Mouse (Mus musculus) small intestine, adult 2 months (tissue): ENCODE measurements around the gene Rangap1. TPM values are rescaled to one million over a fixed set of nuclear protein-coding genes. Genes with fewer than 3 reads are reported as not detected.

Source experiments
- H3K27ac ChIP-seq: fragments of 200-500 bp; 2 replicates; pipeline ENCODE4 v1.5.1; 2012; ENCODE audit warnings: low read depth, low read length, control low read depth, inconsistent platforms; ENCODE audit not compliant: insufficient read depth
- H3K27me3 ChIP-seq: fragments of 200-500 bp; 2 replicates; pipeline ENCODE4 v1.6.1; 2012; ENCODE audit warnings: mild to moderate bottlenecking, moderate library complexity, low read length, inconsistent platforms; ENCODE audit not compliant: control insufficient read depth, insufficient read depth
- H3K36me3 ChIP-seq: fragments of 200-500 bp; 2 replicates; pipeline ENCODE4 v1.6.1; 2012; ENCODE audit warnings: mild to moderate bottlenecking, low read length, control low read depth, inconsistent platforms; ENCODE audit not compliant: control insufficient read depth, insufficient read depth
- H3K4me1 ChIP-seq: fragments of 200-500 bp; 2 replicates; pipeline ENCODE4 v1.6.1; 2012; ENCODE audit warnings: low read length, inconsistent platforms, mixed read lengths; ENCODE audit not compliant: control insufficient read depth, insufficient read depth, insufficient read length
- H3K4me3 ChIP-seq: fragments of 200-500 bp; 2 replicates; pipeline ENCODE4 v1.5.1; 2012; ENCODE audit warnings: low read depth, mild to moderate bottlenecking, control low read depth, inconsistent platforms, low read length, moderate library complexity
- CTCF ChIP-seq: fragments of 200-500 bp; IDR thresholded peaks from 2 replicates; pipeline ENCODE4 v1.5.1; 2012; ENCODE audit warnings: low read depth, mild to moderate bottlenecking, control low read depth, inconsistent platforms, low read length, moderate library complexity, mixed read lengths; ENCODE audit not compliant: insufficient replicate concordance, insufficient read length; ENCODE audit errors: extremely low read depth
- POLR2A ChIP-seq: fragments of 200-500 bp; IDR thresholded peaks from 2 replicates; pipeline ENCODE4 v1.6.1; 2012; ENCODE audit warnings: low read depth, mild to moderate bottlenecking, control low read depth, inconsistent platforms, low read length, moderate library complexity
- WGBS: fragments of 180-500 bp; shearing (Covaris S2); methylation state at CpG from one replicate; pipeline ENCODE4 v1.1.7; 2018; 5-methylcytosine and 5-hydroxymethylcytosine counted together
- polyA plus RNA-seq: library from polyadenylated mRNA; depleted of rRNA; stranded (reverse); fragments of >200 nt; gene quantifications from 2 replicates; pipeline ENCODE4 v1.2.3, GENCODE M21; 2012

Gene Rangap1
- polyA plus RNA-seq, 1 experiment, result 17.8 TPM

DNA sequence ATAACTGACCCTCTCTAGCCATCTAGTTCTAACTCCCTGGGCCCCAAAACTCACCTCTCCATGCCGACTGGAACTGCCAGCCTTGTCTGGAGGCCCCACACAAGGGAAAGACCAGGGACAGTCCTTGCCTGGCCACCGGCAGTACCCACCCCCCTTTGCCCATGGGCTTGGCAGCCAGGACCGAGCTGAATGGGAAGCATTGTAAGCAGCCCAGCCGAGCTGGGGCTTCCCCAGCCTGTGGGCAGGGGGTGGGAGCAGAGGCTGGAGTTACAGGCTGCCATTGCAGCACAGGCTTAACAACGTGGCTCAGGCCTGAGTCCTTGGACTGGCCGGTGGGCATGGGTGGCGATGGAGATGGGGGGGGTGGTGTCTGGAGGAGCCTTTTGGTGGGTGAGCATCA lies 48.2 kb downstream of the Rangap1 start, which contains the start of gene Chadl:
TSS of gene Chadl (minus strand) at position 113 of the 400 bp plus-strand sequence.
- Histone ChIP-seq H3K4me1 (peaks cover 8% of the 10 kb centered on the region; the same call in 1 of the 2 replicates), H3K27me3 (peaks cover 17% of the 10 kb centered on the region), H3K36me3 (no peaks in the 10 kb centered on the region), H3K27ac (no peak within 1 kb of the TSS), H3K4me3 (no peak within 1 kb of the TSS)
- WGBS, result 85% methylated on average over 7 of the region's 7 CpGs
- TF ChIP-seq POLR2A (no peak), CTCF (no peak)

DNA sequence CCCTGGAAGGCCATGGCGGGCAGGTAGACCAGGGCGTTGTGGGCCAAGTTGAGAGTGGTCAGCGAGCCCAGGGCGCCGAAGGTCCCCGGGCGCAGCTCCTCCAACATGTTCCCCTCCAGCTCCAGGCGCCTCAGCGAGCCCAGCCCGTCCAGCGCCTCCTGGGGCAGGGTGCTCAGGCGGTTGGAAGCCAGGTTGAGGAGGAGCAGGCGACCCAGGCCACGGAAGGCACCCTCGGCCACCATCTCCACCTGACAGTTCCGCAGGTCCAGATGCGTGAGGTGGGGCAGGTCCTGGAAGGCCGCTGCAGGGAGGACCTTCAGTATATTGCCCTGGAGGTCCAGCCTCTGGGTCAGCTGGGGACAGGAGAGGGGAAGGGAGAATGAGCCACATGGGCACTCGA lies 50.4 kb downstream of the Rangap1 start:
- 61% methylated on average over 19 of the region's 19 CpGs for WGBS
- no peaks in the 10 kb centered on the region for H3K36me3 ChIP-seq
- H3K27ac ChIP-seq, result no peak overlapping the region
- peak overlapping the region; percentile 73 for H3K4me3 ChIP-seq
- TF ChIP-seq POLR2A, result no peak
- no peak for TF ChIP-seq CTCF
- H3K4me1 ChIP-seq, result peaks cover 8% of the 10 kb centered on the region; the same call in 1 of the 2 replicates
- peaks cover 17% of the 10 kb centered on the region for H3K27me3 ChIP-seq

DNA sequence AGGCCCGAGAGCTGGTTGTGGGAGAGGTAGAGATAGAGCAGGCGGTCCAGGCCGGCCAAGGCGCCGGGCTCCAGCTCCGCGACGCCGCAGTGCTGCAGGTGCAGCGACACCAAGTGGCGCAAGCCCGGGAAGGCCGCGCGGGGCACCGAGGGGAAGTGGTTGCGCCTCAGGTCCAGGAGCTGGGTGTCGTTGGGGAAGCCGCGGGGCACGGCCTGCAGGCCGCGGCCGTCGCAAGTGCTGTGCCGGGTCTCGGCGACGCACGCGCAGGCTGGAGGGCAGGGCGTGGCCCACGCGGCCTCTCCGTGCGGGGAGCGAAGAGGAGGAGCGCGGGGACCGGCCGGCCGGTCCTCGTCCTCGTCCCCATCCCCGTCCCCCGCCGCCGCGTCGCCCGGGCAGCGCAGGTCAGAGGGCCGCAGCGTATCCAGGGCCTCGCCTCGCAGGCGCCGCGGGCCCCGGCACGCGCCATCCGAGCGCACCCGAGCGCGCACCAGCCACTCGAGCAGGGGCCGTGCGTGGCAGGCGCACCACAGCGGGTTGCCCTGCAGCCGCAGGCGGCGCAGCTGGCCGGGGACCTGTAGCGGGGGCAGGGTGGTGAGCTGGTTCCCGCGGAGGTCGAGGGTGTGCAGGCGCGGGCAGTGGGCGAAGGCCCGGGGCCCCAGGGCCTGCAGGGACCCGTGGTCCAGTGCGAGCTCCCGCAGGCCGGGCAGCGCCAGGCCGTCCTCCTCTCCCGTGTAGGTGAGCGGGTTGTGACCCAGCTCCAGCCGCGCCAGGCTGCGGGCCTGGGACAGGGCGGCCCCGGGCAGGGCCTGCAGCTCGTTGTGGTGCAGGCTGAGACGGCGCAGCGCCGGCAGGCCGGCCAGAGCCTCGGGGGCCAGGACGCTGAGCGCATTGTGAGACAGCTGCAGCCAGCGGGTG lies 51.1 kb downstream of the Rangap1 start:
- peak overlapping the region; percentile 73 for H3K4me3 ChIP-seq
- H3K27ac ChIP-seq, result no peak overlapping the region
- 2% methylated on average over 103 of the region's 107 CpGs for WGBS

DNA sequence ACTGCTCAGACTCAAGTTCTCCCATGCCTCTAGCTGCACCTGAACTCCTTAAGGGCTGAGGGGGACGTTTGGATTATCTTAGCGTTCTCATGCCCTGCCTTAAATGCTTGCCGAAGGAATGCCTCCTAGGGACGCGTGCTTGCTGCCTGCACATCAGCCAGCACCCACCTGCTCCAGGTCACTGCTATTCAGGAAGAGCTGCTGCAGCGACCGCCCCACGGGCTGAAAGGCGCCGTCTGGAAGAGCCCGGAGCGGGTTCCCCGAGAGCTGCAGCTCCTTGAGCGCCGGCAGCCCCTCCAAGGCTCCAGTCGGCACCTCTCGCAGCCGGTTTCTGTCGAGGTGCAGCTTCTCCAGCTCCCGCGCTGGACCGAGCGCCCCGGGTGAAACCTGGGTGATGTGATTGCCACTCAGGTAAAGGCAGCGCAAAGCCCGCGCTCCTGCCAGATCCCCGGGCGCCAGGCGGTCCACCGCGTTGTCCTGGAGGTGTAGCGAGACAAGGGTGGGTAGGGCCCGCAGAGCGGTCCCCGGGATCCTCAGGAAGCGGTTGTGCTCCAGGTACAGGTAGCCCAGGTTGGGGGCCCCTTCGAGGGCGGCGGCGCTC lies 51.9 kb downstream of the Rangap1 start:
- Histone ChIP-seq H3K27ac (no peak overlapping the region), H3K4me3 (peak overlapping the region; percentile 73), H3K36me3 (no peaks in the 10 kb centered on the region), H3K4me1 (peaks cover 8% of the 10 kb centered on the region; the same call in 1 of the 2 replicates), H3K27me3 (peaks cover 17% of the 10 kb centered on the region)
- 3% methylated on average over 41 of the region's 41 CpGs for WGBS
- no peak for TF ChIP-seq CTCF
- no peak for TF ChIP-seq POLR2A

More for the DNA sequence above, 51.1 kb downstream of the Rangap1 start:
- Histone ChIP-seq H3K36me3 (no peaks in the 10 kb centered on the region), H3K4me1 (peaks cover 8% of the 10 kb centered on the region; the same call in 1 of the 2 replicates), H3K27me3 (peaks cover 17% of the 10 kb centered on the region)
- TF ChIP-seq POLR2A (no peak), CTCF (peak; percentile 59; the same call in 1 of the 2 replicates)

DNA sequence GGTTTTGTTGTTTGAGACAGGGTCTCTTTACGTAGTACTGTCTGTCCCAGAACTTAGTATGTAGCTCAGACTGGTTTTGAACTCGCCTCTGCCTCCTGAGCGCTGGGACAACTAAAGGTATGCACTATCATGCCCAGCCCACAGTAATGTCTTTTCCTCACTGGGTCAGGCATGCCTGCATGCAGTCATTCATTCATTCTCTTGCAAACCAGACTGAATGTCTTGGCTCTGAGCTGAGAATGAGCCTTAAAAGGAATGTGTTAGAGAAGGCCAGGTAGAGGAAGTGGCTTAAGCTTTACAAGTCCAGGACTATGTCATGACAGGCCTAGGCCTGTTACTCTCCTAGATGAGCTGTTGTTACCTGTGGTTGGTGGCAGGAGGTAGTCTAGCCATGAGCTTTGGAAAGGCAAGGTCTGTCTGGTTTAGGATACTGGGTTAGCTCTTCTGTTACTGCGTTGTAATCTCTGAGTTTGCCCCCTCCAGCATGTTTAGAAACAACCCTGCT lies 65.0 kb downstream of the Rangap1 start:
- TF ChIP-seq POLR2A (no peak), CTCF (no peak)
- Histone ChIP-seq H3K4me1 (no peaks in the 10 kb centered on the region), H3K36me3 (peaks cover 41% of the 10 kb centered on the region), H3K27me3 (no peaks in the 10 kb centered on the region), H3K27ac (no peak overlapping the region), H3K4me3 (no peak overlapping the region)
- WGBS, result 96% methylated on average over 4 of the region's 4 CpGs

DNA sequence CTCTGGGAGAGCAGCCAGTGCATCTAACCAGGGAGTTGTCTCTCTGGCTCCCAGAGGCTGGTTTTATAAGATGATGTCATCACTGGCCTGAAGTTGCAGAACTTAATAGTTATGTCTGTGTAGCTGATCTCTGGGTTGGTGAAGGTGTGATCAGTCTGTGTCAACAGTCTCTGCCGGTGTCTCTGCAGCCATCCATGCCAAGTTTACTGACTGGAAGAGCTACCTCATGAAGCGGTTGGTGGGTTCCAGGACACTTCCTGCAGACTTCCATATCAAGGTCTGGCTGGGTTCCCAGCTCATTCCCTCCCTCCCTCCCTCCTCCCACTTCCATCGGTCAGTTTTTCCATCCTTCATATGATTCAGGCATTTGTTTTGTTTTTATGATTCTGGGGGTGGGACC lies 68.7 kb downstream of the Rangap1 start:
- H3K4me3 ChIP-seq, result no peak overlapping the region
- H3K4me1 ChIP-seq, result no peaks in the 10 kb centered on the region
- TF ChIP-seq POLR2A (no peak), CTCF (no peak)
- no peak overlapping the region for H3K27ac ChIP-seq
- peaks cover 22% of the 10 kb centered on the region for H3K36me3 ChIP-seq
- H3K27me3 ChIP-seq, result no peaks in the 10 kb centered on the region
- WGBS, result 55% methylated on average over 3 of the region's 3 CpGs

DNA sequence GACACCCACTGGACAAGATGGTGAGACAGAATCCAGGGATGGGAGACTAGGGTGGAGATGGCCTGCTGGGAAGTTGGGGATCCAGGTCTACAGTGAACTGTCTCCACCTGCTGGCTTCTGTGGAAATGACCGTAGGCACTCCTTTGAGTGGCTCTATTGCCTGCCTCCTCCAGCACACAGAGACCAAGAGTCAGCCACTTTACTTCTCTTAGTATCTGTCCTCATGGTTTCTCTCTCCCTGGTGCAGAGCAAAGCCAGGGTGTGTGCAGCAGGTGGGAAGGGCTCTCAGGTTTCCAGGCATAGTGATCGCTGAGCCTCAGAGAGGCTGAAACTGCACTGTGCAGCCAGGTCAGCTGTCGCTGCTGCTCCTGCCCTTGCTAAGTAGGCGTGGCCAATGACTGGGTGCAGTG lies 75.1 kb downstream of the Rangap1 start:
- Histone ChIP-seq H3K4me3 (no peak overlapping the region), H3K36me3 (peaks cover 28% of the 10 kb centered on the region), H3K4me1 (no peaks in the 10 kb centered on the region), H3K27ac (no peak overlapping the region), H3K27me3 (no peaks in the 10 kb centered on the region)
- WGBS, result 76% methylated on average over 4 of the region's 4 CpGs
- TF ChIP-seq POLR2A (no peak), CTCF (peak; percentile 57; the same call in 1 of the 2 replicates)
